Mouse (Mus musculus): Measurements from ENCODE around the gene Reps1.

DNA sequence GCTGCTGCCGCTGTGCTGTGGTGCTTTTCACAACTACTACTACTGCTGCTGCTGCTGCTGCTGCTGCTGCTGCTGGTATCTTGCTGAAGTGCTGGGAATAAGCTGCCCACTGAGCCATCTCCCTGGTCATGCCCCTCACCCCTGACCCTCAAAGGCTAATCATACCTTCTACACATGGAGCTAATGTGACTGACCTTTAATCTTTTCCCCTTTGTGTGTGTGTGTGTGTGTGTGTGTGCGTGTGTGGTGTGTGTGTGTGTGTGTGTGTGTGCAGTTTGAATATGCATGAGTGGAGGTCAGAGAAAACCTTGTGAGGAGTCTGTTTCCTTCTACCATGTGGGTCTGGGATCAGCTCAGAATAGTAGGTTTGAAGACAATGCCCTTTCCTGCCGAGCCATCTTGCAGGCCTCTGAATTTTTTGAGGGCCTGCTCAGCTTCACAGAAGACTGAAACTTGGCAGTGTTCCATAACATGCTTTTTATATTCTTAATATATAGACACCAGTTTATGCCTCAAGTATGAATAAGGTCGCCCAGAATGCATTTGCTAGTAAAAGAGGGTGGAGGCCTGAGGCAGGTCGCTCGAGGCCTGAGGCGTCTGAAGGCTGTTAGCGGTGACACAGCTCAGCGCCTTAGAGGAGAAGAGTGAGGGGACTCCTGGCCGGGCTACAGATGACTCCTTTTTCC lies 12.2 kb downstream of the Reps1 start:
- TF ChIP-seq CTCF (IDR thresholded peaks at IDR 0.05; ENCODE audit: borderline replicate concordance, extremely low read depth, insufficient read depth, insufficient read length) (no peak), POLR2A (IDR thresholded peaks at IDR 0.05; ENCODE audit: borderline replicate concordance, extremely low read depth, insufficient read depth, insufficient read length, poor library complexity, severe bottlenecking) (no peak)
